Mouse (Mus musculus) stomach, postnatal 0 days (tissue): ENCODE results near the gene Gm10591. TPM values are rescaled to one million over a fixed set of nuclear protein-coding genes. Genes with fewer than 3 reads are reported as not detected.
"Not testable (repeated sequence)": the region's sequence is repeated elsewhere in the genome, so short reads cannot be mapped to it uniquely, and the experiment has no call there.

ENCODE experiments used
- ATAC-seq: fragments of 200-750 bp; cut with Nextera tagmentation; 2 replicates; pipeline ENCODE4 v1.8.0; 2017; ENCODE audit not compliant: low FRiP score, low TSS enrichment
- DNase-seq: peaks from one replicate; pipeline ENCODE4 v3.0.0-alpha.2; 2016; ENCODE audit warnings: low spot score
- H3K27ac ChIP-seq: fragments of 300-500 bp; sonication (generic); replicated peaks from 2 replicates; pipeline ENCODE4 v1.5.1; 2014; ENCODE audit warnings: mild to moderate bottlenecking, control low read depth
- H3K27me3 ChIP-seq: fragments of 300-500 bp; sonication (generic); 2 replicates; pipeline ENCODE4 v1.6.1; 2014; ENCODE audit warnings: low read length; ENCODE audit not compliant: control insufficient read depth, insufficient read depth
- H3K36me3 ChIP-seq: fragments of 300-500 bp; sonication (generic); 2 replicates; pipeline ENCODE4 v1.6.1; 2014; ENCODE audit warnings: low read length, mixed read lengths; ENCODE audit not compliant: control insufficient read depth, insufficient read depth
- H3K4me1 ChIP-seq: fragments of 300-500 bp; sonication (generic); replicated peaks from 2 replicates; pipeline ENCODE4 v1.6.1; 2014; ENCODE audit warnings: antibody characterized with exemption; ENCODE audit not compliant: control insufficient read depth, insufficient read depth
- H3K4me2 ChIP-seq: fragments of 300-500 bp; sonication (generic); replicated peaks from 2 replicates; pipeline ENCODE4 v1.6.1; 2014; ENCODE audit warnings: low read depth, mild to moderate bottlenecking, control low read depth, moderate library complexity
- H3K4me3 ChIP-seq: fragments of 300-500 bp; sonication (generic); 2 replicates; pipeline ENCODE4 v1.5.1; 2014; ENCODE audit warnings: low read depth, low read length, control low read depth
- H3K9ac ChIP-seq: fragments of 300-500 bp; sonication (generic); 2 replicates; pipeline ENCODE4 v1.6.1; 2014; ENCODE audit warnings: mild to moderate bottlenecking, low read length, control low read depth, mixed read lengths
- H3K9me3 ChIP-seq: fragments of 300-500 bp; sonication (generic); 2 replicates; pipeline ENCODE4 v1.6.1; 2016; ENCODE audit warnings: low read length; ENCODE audit not compliant: control insufficient read depth
- WGBS: fragments of 180-500 bp; shearing (Covaris S2); extraction: QIAGEN DNeasy Blood & Tissue Kit; methylation state at CpG from one replicate; pipeline ENCODE4 v1.1.7; 2014; 5-methylcytosine and 5-hydroxymethylcytosine counted together
- polyA plus RNA-seq: library from polyadenylated mRNA; unstranded; fragments of >200 nt; fragmentation: Nextera tagmentation; extraction: Ambion mirVana; gene quantifications from 2 replicates; pipeline ENCODE4 v1.2.1, GENCODE M21; 2015

Gene Gm10591
- 0.42 TPM in 1 of 2 replicates, not detected in the other for polyA plus RNA-seq

DNA sequence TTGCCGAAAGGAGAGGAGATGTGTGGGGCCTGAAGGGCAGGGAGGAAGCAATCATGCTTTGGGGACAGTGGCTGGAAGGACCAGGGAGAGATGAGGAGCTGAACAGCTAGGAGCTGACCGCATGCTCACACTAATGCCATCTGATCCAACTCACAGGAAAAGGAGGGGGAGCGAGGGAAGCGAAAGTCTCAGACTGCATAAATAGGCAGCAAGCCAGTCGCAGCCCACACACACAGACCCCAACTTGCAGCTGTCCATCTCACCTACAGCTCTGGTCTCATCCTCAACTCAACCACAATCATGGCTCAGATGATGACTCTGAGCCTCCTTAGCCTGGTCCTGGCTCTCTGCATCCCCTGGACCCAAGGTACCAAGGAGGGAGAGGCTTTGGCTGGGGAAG, at the start of gene Gm10591:
TSS of gene Gm10591 (plus strand) at position 301 of the 400 bp plus-strand sequence.
- not testable (repeated sequence) for H3K4me2 ChIP-seq, H3K36me3 ChIP-seq, H3K27me3 ChIP-seq, H3K9me3 ChIP-seq, H3K27ac ChIP-seq, ATAC-seq, H3K9ac ChIP-seq, DNase-seq, H3K4me3 ChIP-seq, H3K4me1 ChIP-seq
- WGBS = no CpG with 5 or more reads among the region's 5 CpGs

DNA sequence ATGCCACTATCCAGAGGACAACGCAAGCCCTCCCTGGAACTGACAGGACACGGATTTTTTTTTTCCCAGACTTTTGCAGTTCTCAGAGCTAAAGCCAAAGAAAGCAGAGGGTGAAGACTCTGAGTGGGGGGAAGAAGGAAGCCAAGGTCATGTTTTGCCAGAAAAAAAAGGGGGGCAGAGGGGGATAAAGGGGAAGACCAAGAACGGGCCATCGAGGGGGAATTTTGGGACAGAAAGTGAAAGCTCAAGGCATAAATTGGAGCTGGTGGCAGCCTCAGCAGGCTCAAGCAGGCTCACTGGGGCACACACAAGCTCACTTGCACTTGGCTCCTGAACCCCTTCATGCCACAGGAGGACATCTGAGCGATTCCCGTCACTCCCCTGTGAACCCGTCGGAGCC, 17.4 kb downstream of the Gm10591 start, which contains the start of gene Gm2564:
TSS of gene Gm2564 (plus strand) at position 301 of the 400 bp plus-strand sequence.
- not testable (repeated sequence) for ATAC-seq, H3K4me1 ChIP-seq, H3K9ac ChIP-seq, H3K36me3 ChIP-seq, H3K27ac ChIP-seq, DNase-seq, H3K27me3 ChIP-seq, H3K4me3 ChIP-seq, H3K4me2 ChIP-seq, H3K9me3 ChIP-seq
- WGBS = no CpG with 5 or more reads among the region's 8 CpGs

DNA sequence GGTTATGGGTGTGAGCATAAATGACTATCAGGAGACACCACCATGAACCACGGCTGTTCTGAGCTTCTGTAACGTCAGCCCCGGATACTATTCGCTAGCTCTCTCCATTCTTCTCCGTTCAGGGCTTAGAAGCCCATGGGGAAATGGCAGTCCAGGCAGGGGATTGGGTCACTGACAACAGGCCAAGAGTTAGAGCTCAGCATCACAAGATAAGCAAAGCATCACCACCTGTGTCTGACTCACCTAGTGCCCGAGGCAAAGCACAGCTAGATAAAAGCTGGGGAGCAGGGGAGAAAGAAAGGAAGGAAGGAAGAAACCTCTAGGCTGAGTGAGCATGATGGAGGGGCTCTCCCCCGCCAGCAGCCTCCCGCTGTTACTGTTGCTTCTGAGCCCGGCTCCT, 43.0 kb downstream of the Gm10591 start, which contains the start of gene Ccl27b:
TSS of gene Ccl27b (plus strand) at position 301 of the 400 bp plus-strand sequence.
- H3K4me1 ChIP-seq, H3K9ac ChIP-seq, DNase-seq, H3K4me2 ChIP-seq, H3K27ac ChIP-seq, ATAC-seq, H3K9me3 ChIP-seq, H3K4me3 ChIP-seq, H3K36me3 ChIP-seq, H3K27me3 ChIP-seq: not testable (repeated sequence)
- no CpG with 5 or more reads among the region's 9 CpGs for WGBS

DNA sequence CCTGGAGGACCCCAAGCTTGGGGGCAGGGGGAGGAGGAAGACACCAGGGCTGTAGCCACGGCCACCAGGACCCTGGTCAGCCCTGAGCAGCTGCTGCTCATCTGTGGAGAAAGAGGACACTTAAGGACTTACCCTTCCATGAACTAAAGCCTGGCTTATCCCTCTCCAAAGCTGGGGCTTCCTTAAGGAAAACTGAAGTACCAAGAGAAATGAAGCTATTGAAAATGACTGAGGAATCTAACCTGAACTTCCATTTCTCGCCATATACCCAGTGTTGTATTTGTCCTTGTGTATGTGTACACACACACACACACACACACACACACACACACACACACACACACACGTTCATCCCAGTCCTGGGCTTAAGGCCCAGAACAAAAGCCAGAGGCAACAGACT, 49.8 kb downstream of the Gm10591 start, which contains the start of gene Il11ra2:
TSS of gene Il11ra2 (minus strand) at position 101 of the 400 bp plus-strand sequence.
- H3K9ac ChIP-seq, H3K9me3 ChIP-seq, DNase-seq, ATAC-seq, H3K4me2 ChIP-seq, H3K4me1 ChIP-seq, H3K36me3 ChIP-seq, H3K4me3 ChIP-seq, H3K27me3 ChIP-seq, H3K27ac ChIP-seq: not testable (repeated sequence)
- no CpG with 5 or more reads among the region's 3 CpGs for WGBS

Other genes starting within 250 kb of the Gm10591 start
- gene Gm21586, start 172.8 kb upstream of the Gm10591 start, polyA plus RNA-seq = not detected in 2 replicates
- gene Gm2163, start 145.4 kb upstream of the Gm10591 start, polyA plus RNA-seq = 0.05 TPM in 1 of 2 replicates, not detected in the other
- gene Fam205a2, start 84.0 kb upstream of the Gm10591 start, polyA plus RNA-seq = not detected in 2 replicates
- 0.23 and 0.39 TPM in 2 replicates for gene Gm2564, start 17.5 kb downstream of the Gm10591 start, polyA plus RNA-seq
- gene Ccl27b, start 43.1 kb downstream of the Gm10591 start, polyA plus RNA-seq = not detected in 2 replicates
- gene Il11ra2, start 49.7 kb downstream of the Gm10591 start, polyA plus RNA-seq = not detected in 2 replicates
- gene 4930578G10Rik, start 123.3 kb downstream of the Gm10591 start, polyA plus RNA-seq = 0.17 TPM in 1 of 2 replicates, not detected in the other
- gene Ccl19, start 144.4 kb downstream of the Gm10591 start, polyA plus RNA-seq = not detected in 2 replicates
- gene Ccl21a, start 161.8 kb downstream of the Gm10591 start, polyA plus RNA-seq = 30.2 and 31.7 TPM in 2 replicates
- not detected in 2 replicates for gene Fam205a1, start 241.7 kb downstream of the Gm10591 start, polyA plus RNA-seq
- gene Gm12394, start 244.6 kb downstream of the Gm10591 start, polyA plus RNA-seq = 0.07 and 0.12 TPM in 2 replicates